Mouse (Mus musculus): ENCODE data around the gene Tor3a.

Tor3a gene

GRCm38 (mm10) chr1:156674195-156675000, at the start of gene Tor3a:
TSS of gene Tor3a (minus strand) at chr1:156674356.
- ChIA-PET POLR2A (interaction anchor here in 3 of 4 experiments (0.6 to 1.7 kb wide), 8 partner anchors 11 to 771 kb away, joined by 3 to 6 read pairs (median 4); partner anchors contain the start of gene Abl2 (in 1 of the 3)), CTCF (interaction anchor here in 3 of 4 experiments (0.6 to 1.5 kb wide), 6 partner anchors 32 to 243 kb away, joined by 3 to 11 read pairs (median 3); no protein-coding TSS in a partner anchor)

- CTCF ChIA-PET: interaction anchor here in 3 of 4 experiments (0.6 to 1.2 kb wide), 4 partner anchors 11 to 360 kb away, joined by 3 to 5 read pairs (median 3); no protein-coding TSS in a partner anchor
- POLR2A ChIA-PET: interaction anchor here in 2 of 4 experiments (0.6 to 1.1 kb wide), 3 partner anchors 13 to 247 kb away, joined by 3 to 4 read pairs (median 3); no protein-coding TSS in a partner anchor
Measured at GRCm38 (mm10) chr1:156722089-156722488, 47.9 kb upstream of the Tor3a start.

GRCm38 (mm10) chr1:156720046-156720445, 45.9 kb upstream of the Tor3a start:
- ChIA-PET POLR2A (interaction anchor here in 2 of 4 experiments (0.9 to 2.6 kb wide), 9 partner anchors 8 to 693 kb away, joined by 3 to 17 read pairs (median 4); partner anchors contain the start of gene Rasal2 (in 1 of the 2)), CTCF (interaction anchor here in 2 of 4 experiments (0.7 to 2.9 kb wide), 5 partner anchors 14 to 361 kb away, joined by 3 to 8 read pairs (median 4); no protein-coding TSS in a partner anchor)

GRCm38 (mm10) chr1:156718950-156719805, 45.0 kb upstream of the Tor3a start, which contains the start of gene Fam20b:
TSS of gene Fam20b (minus strand) at chr1:156719086.
- ChIA-PET CTCF (interaction anchor here in 3 of 4 experiments (0.6 to 2.9 kb wide), 10 partner anchors 14 to 362 kb away, joined by 3 to 8 read pairs (median 3); no protein-coding TSS in a partner anchor), POLR2A (interaction anchor here in 3 of 4 experiments (0.6 to 2.6 kb wide), 20 partner anchors 9 to 694 kb away, joined by 3 to 17 read pairs (median 4); partner anchors contain the start of genes Abl2 (in 1 of the 3), Rasal2 (in 1 of the 3) and Tor1aip1 (in 1 of the 3))

GRCm38 (mm10) chr1:156718286-156718949, 44.3 kb upstream of the Tor3a start:
- ChIA-PET CTCF (interaction anchor here in 2 of 4 experiments (0.6 to 2.9 kb wide), 8 partner anchors 24 to 363 kb away, joined by 3 to 8 read pairs (median 3); no protein-coding TSS in a partner anchor), POLR2A (interaction anchor here (0.6 to 2.6 kb wide), 20 partner anchors 9 to 695 kb away, joined by 3 to 17 read pairs (median 4); partner anchors contain the start of genes Abl2 (in 1 of the 4), Rasal2 (in 1 of the 4) and Tor1aip1 (in 1 of the 4))

GRCm38 (mm10) chr1:156717751-156718285, 43.7 kb upstream of the Tor3a start:
- ChIA-PET POLR2A (interaction anchor here (0.6 to 2.6 kb wide), 11 partner anchors 9 to 695 kb away, joined by 3 to 17 read pairs (median 4); partner anchors contain the start of gene Abl2 (in 1 of the 4)), CTCF (interaction anchor here in 2 of 4 experiments (0.9 to 2.9 kb wide), 3 partner anchors 24 to 75 kb away, joined by 3 to 8 read pairs (median 7); no protein-coding TSS in a partner anchor)

- ChIA-PET POLR2A (interaction anchor here in 1 of 4 experiments (0.5 kb wide), 1 partner anchor 163 kb away, joined by 3 read pairs; no protein-coding TSS in a partner anchor), CTCF (no interaction called here)
Measured at GRCm38 (mm10) chr1:156716681-156717080, 42.5 kb upstream of the Tor3a start.

- CTCF ChIA-PET: interaction anchor here in 3 of 4 experiments (0.6 to 1.2 kb wide), 5 partner anchors 35 to 356 kb away, joined by 3 read pairs; no protein-coding TSS in a partner anchor
- POLR2A ChIA-PET: interaction anchor here in 2 of 4 experiments (1.3 to 3.3 kb wide), 3 partner anchors 8 to 152 kb away, joined by 3 to 17 read pairs (median 5); partner anchors contain the start of genes Abl2 (in 1 of the 2) and Fam20b (in 1 of the 2)
Measured at GRCm38 (mm10) chr1:156710472-156711098, 36.4 kb upstream of the Tor3a start.

GRCm38 (mm10) chr1:156708672-156709071, 34.5 kb upstream of the Tor3a start:
- ChIA-PET CTCF (interaction anchor here in 1 of 4 experiments (0.5 kb wide), 1 partner anchor 207 kb away, joined by 3 read pairs; no protein-coding TSS in a partner anchor), POLR2A (interaction anchor here in 2 of 4 experiments (0.8 to 3.3 kb wide), 7 partner anchors 10 to 150 kb away, joined by 3 to 17 read pairs (median 3); partner anchors contain the start of gene Fam20b (in 2 of the 2))

GRCm38 (mm10) chr1:156705696-156706285, 31.6 kb upstream of the Tor3a start:
- ChIA-PET POLR2A (interaction anchor here in 1 of 4 experiments (0.6 kb wide), 1 partner anchor 124 kb away, joined by 3 read pairs; no protein-coding TSS in a partner anchor), CTCF (interaction anchor here in 2 of 4 experiments (0.6 to 1.2 kb wide), 2 partner anchors 219 to 376 kb away, joined by 3 read pairs; no protein-coding TSS in a partner anchor)

- ChIA-PET CTCF (interaction anchor here in 1 of 4 experiments (0.9 kb wide), 1 partner anchor 199 kb away, joined by 3 read pairs; no protein-coding TSS in a partner anchor), POLR2A (interaction anchor here in 1 of 4 experiments (0.9 kb wide), 1 partner anchor 9 kb away, joined by 3 read pairs; no protein-coding TSS in a partner anchor)
Measured at GRCm38 (mm10) chr1:156703444-156703843, 29.3 kb upstream of the Tor3a start.

- ChIA-PET CTCF (no interaction called here), POLR2A (interaction anchor here in 1 of 4 experiments (0.6 kb wide), 1 partner anchor 16 kb away, joined by 3 read pairs; no protein-coding TSS in a partner anchor)
Measured at GRCm38 (mm10) chr1:156702151-156702550, 28.0 kb upstream of the Tor3a start.

- POLR2A ChIA-PET: interaction anchor here in 1 of 4 experiments (0.7 kb wide), 1 partner anchor 23 kb away, joined by 3 read pairs; no protein-coding TSS in a partner anchor
- CTCF ChIA-PET: interaction anchor here in 1 of 4 experiments (0.6 kb wide), 1 partner anchor 68 kb away, joined by 3 read pairs; no protein-coding TSS in a partner anchor
Measured at GRCm38 (mm10) chr1:156686025-156686661, 12.0 kb upstream of the Tor3a start.

- ChIA-PET CTCF (interaction anchor here in 1 of 4 experiments (0.7 kb wide), 1 partner anchor 101 kb away, joined by 3 read pairs; no protein-coding TSS in a partner anchor), POLR2A (interaction anchor here in 1 of 4 experiments (1.0 to 3.3 kb wide), 4 partner anchors 8 to 19 kb away, joined by 3 to 10 read pairs (median 4); no protein-coding TSS in a partner anchor)
Measured at GRCm38 (mm10) chr1:156679599-156679998, 5.4 kb upstream of the Tor3a start.

GRCm38 (mm10) chr1:156677230-156677629, 3.1 kb upstream of the Tor3a start:
- CTCF ChIA-PET: interaction anchor here (0.6 to 1.8 kb wide), 7 partner anchors 9 to 296 kb away, joined by 3 to 16 read pairs (median 3); no protein-coding TSS in a partner anchor
- POLR2A ChIA-PET: interaction anchor here in 2 of 4 experiments (0.6 to 1.8 kb wide), 8 partner anchors 10 to 63 kb away, joined by 3 to 4 read pairs (median 3); no protein-coding TSS in a partner anchor

Measured in embryonic stem cell, embryonic (primary cell).